Mouse (Mus musculus) telencephalon, adult 2 months (tissue): ENCODE results near the gene Vav3.

Experiments used
- DNase-seq: peaks from one replicate; pipeline ENCODE4 v3.0.0-alpha.2; 2011; ENCODE audit warnings: low read depth, low spot score

Gene Vav3

GRCm38 (mm10) chr3:109574161-109574560, 233.7 kb downstream of the Vav3 start:
- no peak for DNase-seq

- no peak for DNase-seq
Observed at GRCm38 (mm10) chr3:109578347-109578746, 237.9 kb downstream of the Vav3 start.

GRCm38 (mm10) chr3:109578983-109579382, 238.5 kb downstream of the Vav3 start:
- DNase-seq: no peak

GRCm38 (mm10) chr3:109585946-109586345, 245.5 kb downstream of the Vav3 start:
- no peak for DNase-seq

- no peak for DNase-seq
Observed at GRCm38 (mm10) chr3:109592970-109593369, 252.5 kb downstream of the Vav3 start.

- DNase-seq: no peak
Observed at GRCm38 (mm10) chr3:109596084-109596483, 255.6 kb downstream of the Vav3 start.

GRCm38 (mm10) chr3:109600699-109601451, 260.4 kb downstream of the Vav3 start:
- DNase-seq: no peak

GRCm38 (mm10) chr3:109602753-109603152, 262.3 kb downstream of the Vav3 start:
- DNase-seq: no peak

GRCm38 (mm10) chr3:109606121-109606520, 265.7 kb downstream of the Vav3 start:
- DNase-seq: peak; percentile 55

GRCm38 (mm10) chr3:109621721-109622120, 281.3 kb downstream of the Vav3 start:
- no peak for DNase-seq

GRCm38 (mm10) chr3:109622361-109622760, 281.9 kb downstream of the Vav3 start:
- no peak for DNase-seq

GRCm38 (mm10) chr3:109622816-109623215, 282.4 kb downstream of the Vav3 start:
- no peak for DNase-seq

- no peak for DNase-seq
Observed at GRCm38 (mm10) chr3:109623770-109624169, 283.3 kb downstream of the Vav3 start.

- DNase-seq: no peak
Observed at GRCm38 (mm10) chr3:109636045-109636444, 295.6 kb downstream of the Vav3 start.

GRCm38 (mm10) chr3:109639386-109639785, 298.9 kb downstream of the Vav3 start:
- no peak for DNase-seq

GRCm38 (mm10) chr3:109640796-109641195, 300.3 kb downstream of the Vav3 start:
- DNase-seq: no peak

GRCm38 (mm10) chr3:109648242-109648641, 307.8 kb downstream of the Vav3 start:
- no peak for DNase-seq

- DNase-seq: no peak
Observed at GRCm38 (mm10) chr3:109651479-109651878, 311.0 kb downstream of the Vav3 start.

GRCm38 (mm10) chr3:109652860-109653631, 312.6 kb downstream of the Vav3 start:
- no peak for DNase-seq

GRCm38 (mm10) chr3:109654386-109654785, 313.9 kb downstream of the Vav3 start:
- DNase-seq: no peak

- DNase-seq: peak; percentile 64
Observed at GRCm38 (mm10) chr3:109671716-109672115, 331.3 kb downstream of the Vav3 start.

GRCm38 (mm10) chr3:109672925-109673324, 332.5 kb downstream of the Vav3 start:
- no peak for DNase-seq

- DNase-seq: no peak
Observed at GRCm38 (mm10) chr3:109680281-109680680, 339.8 kb downstream of the Vav3 start.
